Mouse (Mus musculus): ENCODE results near the gene Mras.

The Mras gene

GRCm38 (mm10) chr9:99439064-99439463 is 1.9 kb upstream of the Mras start:
- no peak for DNase-seq

DNA sequence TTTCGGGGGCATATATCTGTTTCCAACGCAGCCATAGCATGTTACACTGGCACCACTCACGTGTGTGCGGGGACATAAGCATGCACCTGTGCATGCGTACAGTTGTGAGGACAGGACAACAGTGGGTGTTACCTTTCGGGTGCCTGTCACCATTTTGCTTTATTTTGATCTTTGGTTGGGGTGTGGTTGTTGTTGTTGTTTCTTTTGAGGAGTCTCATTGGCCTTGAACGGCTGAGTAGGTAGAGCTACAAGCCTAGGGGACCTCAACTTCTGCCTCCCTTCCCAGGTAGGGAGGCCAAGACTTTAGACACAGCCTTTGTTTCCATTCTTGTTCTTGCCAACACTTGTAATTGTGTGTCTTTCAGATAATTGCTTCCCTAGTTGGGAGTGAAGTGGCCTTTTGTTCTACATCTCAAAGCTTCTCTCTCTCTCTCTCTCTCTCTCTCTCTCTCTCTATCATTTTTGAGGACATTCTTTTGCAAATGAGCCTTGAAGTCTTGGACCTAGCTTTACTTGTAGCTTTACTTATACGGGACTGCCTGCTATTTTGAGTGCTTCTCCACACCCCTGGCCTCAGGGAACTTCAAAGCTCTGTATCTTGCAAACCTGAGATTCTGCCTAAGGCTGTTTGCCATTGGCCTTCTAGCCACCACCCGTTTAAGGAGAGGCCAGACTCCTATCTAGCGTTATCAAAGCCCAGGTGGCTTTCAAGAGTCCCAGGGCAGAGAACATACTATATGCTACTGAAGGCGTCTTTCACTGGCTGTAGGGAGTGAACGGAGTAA is 792 bp upstream of the Mras start:
- DNase-seq = no peak

DNA sequence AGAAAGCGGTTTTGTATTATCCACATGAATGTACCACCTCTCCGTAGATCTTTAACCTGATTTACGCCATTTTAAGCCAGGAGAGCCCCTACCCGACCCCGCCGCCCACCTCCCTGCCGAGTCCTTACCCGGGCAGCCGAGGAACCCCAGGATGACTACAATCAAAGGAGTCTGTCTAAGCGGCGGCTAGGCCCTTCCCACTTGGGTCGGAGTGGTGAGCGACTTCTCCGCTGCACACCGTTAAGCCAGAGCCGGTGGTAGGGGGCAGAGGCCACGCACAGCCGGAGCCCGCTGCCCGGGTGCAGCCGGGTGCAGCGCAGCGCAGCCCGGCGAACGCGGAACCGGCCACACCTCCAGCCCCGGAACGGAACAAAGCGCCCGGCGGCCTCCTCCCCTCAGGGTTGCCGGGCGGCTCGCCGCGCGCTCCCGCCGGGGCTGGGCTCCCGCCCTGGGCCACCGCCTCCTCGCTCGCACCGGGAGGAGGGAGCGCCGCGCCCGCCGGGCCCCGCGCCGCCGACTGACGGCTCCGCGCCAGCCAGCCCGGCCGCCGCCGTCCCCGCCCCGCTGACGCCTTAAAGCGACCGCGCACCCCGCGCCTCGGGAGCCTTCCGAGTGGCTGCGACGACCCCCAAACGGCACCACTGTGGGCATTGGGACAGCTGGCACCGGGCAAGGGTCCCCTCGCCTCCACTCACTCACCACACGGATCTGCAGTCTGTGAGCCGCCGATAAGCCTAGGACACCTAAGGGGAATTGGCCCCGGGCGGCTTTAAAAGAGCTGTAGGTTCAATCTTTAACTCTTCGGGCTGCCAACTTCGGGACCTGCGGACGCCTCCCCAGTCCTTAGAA is 775 bp downstream of the Mras start:
- DNase-seq = peak; percentile 78 to 89

DNA sequence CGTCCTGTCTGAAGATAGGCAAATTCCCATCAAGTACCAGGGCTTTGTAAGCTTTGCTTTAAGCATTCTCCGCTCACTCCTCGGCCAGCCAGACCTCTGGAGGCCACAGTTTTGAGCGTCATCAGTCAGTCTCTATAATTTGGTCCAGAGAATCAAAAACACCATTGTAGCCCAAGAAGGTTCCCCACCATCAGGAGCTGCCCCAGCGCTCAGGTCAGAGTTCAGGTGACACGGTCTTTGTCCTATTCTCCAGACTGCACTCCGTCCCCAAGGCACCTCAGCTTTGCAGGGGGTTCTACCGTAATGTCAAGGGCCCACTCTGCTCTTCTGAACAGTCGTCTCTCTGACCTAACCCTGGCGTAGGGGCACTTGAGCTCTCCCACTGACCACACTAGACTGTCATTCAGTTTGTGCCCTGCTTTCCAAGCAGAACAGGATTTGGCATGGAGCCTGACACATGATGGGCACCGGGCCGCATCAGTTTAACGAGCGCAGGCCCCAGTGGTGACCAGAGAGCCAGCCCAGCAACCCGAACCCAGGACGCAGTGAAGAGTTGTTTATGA is 1.5 kb downstream of the Mras start:
- DNase-seq = peak; percentile 47

- peak in 1 of 2 experiments; percentile 23 for DNase-seq
These were observed 2.1 kb downstream of the Mras start for GRCm38 (mm10) chr9:99434892-99435618.

DNA sequence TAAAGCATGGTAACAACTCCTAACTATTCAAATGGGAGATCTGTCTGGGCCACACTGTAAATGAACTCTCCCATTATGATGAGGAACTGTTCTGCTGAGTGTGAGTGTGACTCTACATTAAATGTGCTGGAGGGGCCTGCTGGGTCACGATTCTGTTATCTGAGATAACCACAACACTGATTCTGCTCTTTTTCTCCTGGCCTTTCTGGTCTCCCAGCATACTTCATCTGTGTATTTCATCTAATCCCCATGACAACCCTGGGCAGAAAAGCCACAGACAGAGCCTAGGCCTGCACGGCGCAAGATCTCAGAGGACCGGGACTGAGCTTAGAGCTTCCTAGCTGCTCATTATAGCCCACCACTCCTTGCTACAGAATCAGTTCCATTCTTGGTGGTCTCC is 4.7 kb downstream of the Mras start:
- no peak for DNase-seq

GRCm38 (mm10) chr9:99431963-99432362 is 5.2 kb downstream of the Mras start:
- no peak for DNase-seq

GRCm38 (mm10) chr9:99431346-99431745 is 5.8 kb downstream of the Mras start:
- no peak for DNase-seq

DNA sequence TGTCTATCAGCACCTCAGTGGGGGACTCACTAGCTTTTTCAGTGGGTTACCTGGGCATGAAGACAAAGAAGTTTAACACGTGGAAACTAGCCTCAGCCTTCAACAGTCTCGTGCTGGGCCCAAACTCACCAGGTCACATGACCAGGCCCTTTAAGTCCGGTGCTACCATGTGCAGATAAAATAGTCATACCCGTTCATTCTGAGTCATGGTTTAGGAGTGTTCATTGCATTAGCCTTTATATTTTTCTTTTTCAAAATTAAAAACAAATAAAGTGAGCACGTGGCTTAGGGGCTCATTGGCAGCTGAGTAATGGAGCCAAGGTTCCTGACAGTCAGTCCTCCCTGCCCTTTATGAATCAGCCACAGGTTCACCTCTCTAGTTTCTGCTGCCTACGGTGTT is 6.4 kb downstream of the Mras start:
- DNase-seq = no peak

GRCm38 (mm10) chr9:99429845-99430244 is 7.3 kb downstream of the Mras start:
- no peak for DNase-seq

DNA sequence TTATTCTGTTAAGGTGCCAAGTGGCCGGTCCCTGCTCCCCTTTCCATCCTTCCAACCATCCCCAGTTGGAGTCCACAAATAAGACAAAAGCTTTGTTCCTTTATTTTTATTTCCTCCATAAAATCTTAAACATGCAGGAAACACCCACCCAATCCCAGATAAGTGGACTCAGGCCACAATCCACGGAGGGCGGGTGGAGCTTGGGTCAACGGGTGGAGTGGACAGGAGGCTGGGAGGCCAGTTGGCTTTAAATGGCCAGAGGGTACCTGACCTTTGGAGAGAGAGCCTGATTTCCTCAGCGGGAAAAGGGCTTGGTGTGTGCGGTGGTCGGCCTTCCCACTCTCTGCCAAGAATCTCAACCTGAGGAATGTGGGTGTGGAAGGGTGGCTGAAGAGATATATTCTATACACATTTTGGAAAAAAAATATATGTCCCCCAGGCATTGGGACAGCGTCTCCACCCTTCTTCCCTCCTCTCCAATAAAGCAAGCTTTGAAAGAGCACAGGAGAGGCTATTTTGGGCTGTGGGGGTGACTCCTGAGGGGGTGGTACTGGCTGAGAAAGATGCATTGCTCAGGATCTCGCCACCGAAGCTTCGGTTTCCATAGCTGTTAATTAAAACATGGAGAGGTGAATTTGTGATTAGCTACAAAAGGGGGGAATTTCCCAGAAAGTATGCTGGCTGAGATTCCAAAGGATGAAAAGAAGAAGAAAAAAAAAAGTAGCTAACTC is 8.4 kb downstream of the Mras start:
- no peak for DNase-seq

- no peak for DNase-seq
These were observed 11.9 kb downstream of the Mras start for GRCm38 (mm10) chr9:99425262-99425661.

GRCm38 (mm10) chr9:99424574-99424863 is 12.7 kb downstream of the Mras start:
- no peak for DNase-seq

DNA sequence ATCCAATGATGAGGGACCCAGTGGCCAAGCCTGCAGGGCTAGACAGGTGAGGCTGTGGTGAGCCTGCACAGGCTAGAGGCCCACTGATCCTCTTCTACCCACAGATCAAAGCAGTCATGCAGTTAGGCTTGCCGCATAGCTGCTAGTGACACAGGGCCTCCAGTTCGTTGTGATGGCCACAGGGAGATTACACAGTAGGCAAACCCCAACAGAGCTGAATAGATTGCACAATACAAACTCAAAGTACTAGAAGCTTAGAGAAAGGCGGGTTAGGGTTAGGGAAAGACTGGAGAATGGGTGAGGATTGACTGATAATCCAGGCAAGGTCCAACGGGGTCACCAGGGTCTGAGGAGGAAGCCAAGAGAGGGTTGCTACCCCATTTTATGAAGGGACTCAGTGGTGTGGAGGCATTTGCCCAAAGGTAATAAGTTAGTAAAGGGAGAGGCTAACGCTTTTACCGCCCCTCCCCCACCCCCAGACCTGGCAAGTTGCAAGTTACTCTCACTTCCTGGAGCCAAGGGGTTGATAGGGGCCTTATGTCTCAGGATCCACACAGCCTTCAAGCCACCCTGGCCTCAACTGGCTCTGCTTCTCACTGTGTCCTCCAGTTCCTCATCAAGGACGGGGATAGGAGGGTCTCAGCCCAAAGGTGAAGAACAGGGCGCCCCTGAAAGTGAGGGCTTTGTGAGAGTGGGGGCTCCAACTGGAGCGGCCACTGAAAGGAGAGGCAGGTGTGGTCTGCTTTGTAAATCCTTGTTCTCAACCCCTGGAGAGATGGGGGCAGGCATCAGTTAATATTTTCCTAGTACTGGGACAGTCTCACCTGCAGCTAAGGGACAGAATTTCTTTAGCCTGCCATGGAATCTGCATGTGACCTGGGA is 13.2 kb downstream of the Mras start:
- no peak for DNase-seq

DNA sequence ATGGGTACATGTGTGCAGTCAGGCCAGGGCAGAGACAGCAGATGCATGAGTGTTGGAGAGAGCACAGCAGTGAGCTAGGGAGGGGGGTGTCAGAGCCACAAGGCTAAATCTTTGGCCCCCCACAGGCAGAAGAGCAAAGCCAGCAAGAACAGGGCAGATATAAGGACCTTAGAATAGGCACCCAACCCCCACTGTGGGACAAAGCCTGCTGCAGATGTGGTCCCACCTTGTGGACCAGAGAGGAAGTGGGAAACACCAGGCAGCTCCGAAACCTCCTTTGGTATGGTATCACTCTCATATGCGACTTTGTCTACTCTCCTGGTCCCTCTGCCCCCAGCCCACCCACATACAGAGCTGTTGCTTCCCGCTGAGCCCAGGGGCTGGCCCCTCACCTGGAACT is 15.3 kb downstream of the Mras start:
- no peak for DNase-seq

GRCm38 (mm10) chr9:99419951-99420701 is 17.1 kb downstream of the Mras start:
- peak; percentile 25 to 71 for DNase-seq

GRCm38 (mm10) chr9:99418377-99418776 is 18.8 kb downstream of the Mras start:
- DNase-seq = no peak

GRCm38 (mm10) chr9:99417288-99417846 is 19.8 kb downstream of the Mras start:
- peak; percentile 27 to 46 for DNase-seq

DNA sequence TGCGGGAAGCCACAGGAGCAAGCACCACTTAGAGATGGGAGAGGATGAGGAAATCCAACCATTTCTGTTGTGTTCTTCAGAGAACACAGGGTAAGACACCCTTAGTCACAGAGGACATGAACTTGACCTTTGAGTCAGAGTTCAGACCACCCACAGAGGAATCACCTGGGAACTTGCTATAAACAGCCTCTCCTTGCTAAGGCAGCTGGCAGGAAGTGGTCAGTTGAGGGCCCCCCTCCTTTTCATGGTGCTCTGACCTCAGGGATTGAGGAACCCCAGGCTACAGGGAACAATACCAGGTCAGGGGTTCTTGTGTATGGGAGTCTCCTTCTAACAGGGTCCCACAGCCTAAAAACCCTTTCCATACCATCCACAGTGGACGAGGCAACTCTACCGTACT is 20.4 kb downstream of the Mras start:
- DNase-seq = no peak

- no peak for DNase-seq
These were observed 25.4 kb downstream of the Mras start for GRCm38 (mm10) chr9:99411785-99412184.

Data from lung, postnatal 4 days (tissue).